Mouse (Mus musculus) intestine, embryonic 14.5 days (tissue): ENCODE results near the gene Gm47289. TPM values are rescaled to one million over a fixed set of nuclear protein-coding genes. Genes with fewer than 3 reads are reported as not detected.
A peak's percentile ranks its signal among the peaks of the same experiment; 100 is the strongest.

Experiments used
- ATAC-seq: fragments of 200-750 bp; cut with Nextera tagmentation; replicated peaks from 2 replicates; pipeline ENCODE4 v1.8.0; 2017; ENCODE audit warnings: low read depth, moderate number of reproducible peaks, moderate TSS enrichment, moderate library complexity; ENCODE audit not compliant: low FRiP score, low TSS enrichment
- DNase-seq: peaks from one replicate; pipeline ENCODE4 v3.0.0-alpha.2; 2018; ENCODE audit warnings: low spot score
- H3K27ac ChIP-seq: fragments of 300-500 bp; sonication (generic); 2 replicates; pipeline ENCODE4 v1.5.1; 2014; ENCODE audit warnings: low read depth, mild to moderate bottlenecking, control low read depth
- H3K27me3 ChIP-seq: fragments of 300-500 bp; sonication (generic); replicated peaks from 2 replicates; pipeline ENCODE4 v1.6.1; 2014; ENCODE audit warnings: low read length, control low read depth; ENCODE audit not compliant: control insufficient read depth, insufficient read depth
- H3K36me3 ChIP-seq: fragments of 300-500 bp; sonication (generic); 2 replicates; pipeline ENCODE4 v1.6.1; 2014; ENCODE audit warnings: low read length, control low read depth; ENCODE audit not compliant: control insufficient read depth, insufficient read depth
- H3K4me1 ChIP-seq: fragments of 300-500 bp; sonication (generic); replicated peaks from 2 replicates; pipeline ENCODE4 v1.6.1; 2014; ENCODE audit warnings: low read length, control low read depth, mixed read lengths; ENCODE audit not compliant: control insufficient read depth, insufficient read depth
- H3K4me2 ChIP-seq: fragments of 300-500 bp; sonication (generic); 2 replicates; pipeline ENCODE4 v1.6.1; 2014; ENCODE audit warnings: low read length
- H3K4me3 ChIP-seq: fragments of 300-500 bp; sonication (generic); 2 replicates; pipeline ENCODE4 v1.5.1; 2014; ENCODE audit warnings: low read depth, low read length, control low read depth, mixed read lengths
- H3K9ac ChIP-seq: fragments of 300-500 bp; sonication (generic); 2 replicates; pipeline ENCODE4 v1.6.1; 2014; ENCODE audit warnings: mild to moderate bottlenecking, low read length
- H3K9me3 ChIP-seq: fragments of 300-500 bp; sonication (generic); 2 replicates; pipeline ENCODE4 v1.6.1; 2016; ENCODE audit warnings: low read length, control low read depth; ENCODE audit not compliant: control insufficient read depth
- WGBS: fragments of 180-500 bp; shearing (Covaris S2); extraction: QIAGEN DNeasy Blood & Tissue Kit; methylation state at CpG from one replicate; pipeline ENCODE4 v1.1.7; 2014; 5-methylcytosine and 5-hydroxymethylcytosine counted together
- polyA plus RNA-seq: library from polyadenylated mRNA; unstranded; fragments of >200 nt; fragmentation: Nextera tagmentation; extraction: Ambion mirVana; gene quantifications from 2 replicates; pipeline ENCODE4 v1.2.1, GENCODE M21; 2014

Gm47289 gene
- polyA plus RNA-seq, 1 experiment from 2014 or later, result not detected

DNA sequence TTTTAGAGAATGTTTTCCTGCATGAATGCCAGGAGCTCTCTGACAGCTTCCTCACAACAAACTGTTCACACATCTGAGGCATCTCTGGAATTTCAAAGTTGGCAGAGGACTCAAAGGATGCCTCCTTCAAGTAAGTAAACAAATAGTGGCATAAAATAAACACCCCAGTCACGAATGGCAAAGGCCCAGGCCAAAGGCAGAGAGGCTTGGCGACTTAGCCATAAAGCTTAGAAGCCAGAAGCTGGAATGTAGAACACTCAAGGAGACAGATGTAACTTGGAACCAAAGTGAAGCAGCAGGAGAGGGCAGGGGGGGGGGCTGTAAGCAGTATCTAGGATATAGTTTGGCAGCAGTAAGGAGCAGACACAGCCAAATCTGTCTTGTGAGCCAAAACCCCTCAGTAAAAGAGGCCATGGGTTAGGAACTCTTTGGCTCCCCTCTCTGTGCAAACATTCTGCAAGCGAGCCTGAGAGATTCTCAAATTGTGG is 22.3 kb downstream of the Gm47289 start:
- Histone ChIP-seq H3K4me2 (no peak overlapping the region), H3K27ac (0 out of 2 replicates have a peak overlapping the region, but pooled peaks have one; percentile 16), H3K4me3 (no peak overlapping the region), H3K4me1 (no peaks in the 10 kb centered on the region), H3K9me3 (no peaks in the 10 kb centered on the region), H3K36me3 (no peaks in the 10 kb centered on the region), H3K9ac (no peak overlapping the region), H3K27me3 (no peaks in the 10 kb centered on the region)
- DNase-seq (no peak), ATAC-seq (no peak)
- 16% methylated on average over 3 of the region's 3 CpGs for WGBS

GRCm38 (mm10) chr9:119192202-119192990 is 33.4 kb downstream of the Gm47289 start:
- Histone ChIP-seq H3K36me3 (no peaks in the 10 kb centered on the region), H3K9ac (no peak overlapping the region), H3K27ac (no peak overlapping the region), H3K4me3 (no peak overlapping the region), H3K4me1 (no peaks in the 10 kb centered on the region), H3K27me3 (no peaks in the 10 kb centered on the region), H3K9me3 (no peaks in the 10 kb centered on the region), H3K4me2 (no peak overlapping the region)
- WGBS, result 36% methylated on average over 11 of the region's 11 CpGs
- ATAC-seq, result peak; percentile 50; the same call in 1 of the 2 replicates
- DNase-seq, result peak; percentile 77

GRCm38 (mm10) chr9:119199151-119199861 is 40.3 kb downstream of the Gm47289 start:
- ATAC-seq, result no peak
- Histone ChIP-seq H3K4me3 (no peak overlapping the region), H3K27ac (no peak overlapping the region), H3K9ac (no peak overlapping the region), H3K4me2 (no peak overlapping the region), H3K4me1 (no peaks in the 10 kb centered on the region), H3K9me3 (peaks cover 6% of the 10 kb centered on the region), H3K36me3 (no peaks in the 10 kb centered on the region), H3K27me3 (no peaks in the 10 kb centered on the region)
- no peak for DNase-seq
- WGBS, result 79% methylated on average over 10 of the region's 10 CpGs

DNA sequence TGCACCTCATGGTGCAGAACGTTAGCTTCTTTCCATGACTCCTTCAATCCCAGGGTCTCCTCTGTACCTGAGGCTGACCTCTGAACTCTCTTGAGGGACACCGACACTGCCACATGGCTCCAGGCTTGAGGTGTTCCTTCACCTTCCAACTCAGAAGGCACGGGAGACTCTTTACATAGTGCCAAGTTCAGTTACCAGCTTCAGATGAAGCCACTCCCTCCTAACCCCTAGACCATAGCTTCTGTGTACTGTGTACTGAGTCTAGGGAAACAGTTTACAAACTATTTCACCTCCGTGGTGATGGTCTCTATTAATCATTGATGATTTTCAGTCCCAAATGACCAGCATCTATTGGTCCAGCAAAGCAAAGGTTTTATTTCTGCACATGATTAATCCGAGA is 42.7 kb downstream of the Gm47289 start:
- H3K27me3 ChIP-seq, result no peaks in the 10 kb centered on the region
- DNase-seq (no peak), ATAC-seq (no peak)
- no peak overlapping the region for H3K4me3 ChIP-seq
- peaks cover 7% of the 10 kb centered on the region for H3K9me3 ChIP-seq
- no peaks in the 10 kb centered on the region for H3K4me1 ChIP-seq
- H3K36me3 ChIP-seq, result no peaks in the 10 kb centered on the region
- no peak overlapping the region for H3K4me2 ChIP-seq
- whole genome bisulfite sequencing, result 86% methylated on average over 5 of the region's 5 CpGs
- H3K27ac ChIP-seq, result no peak overlapping the region
- no peak overlapping the region for H3K9ac ChIP-seq

GRCm38 (mm10) chr9:119203617-119204016 is 44.7 kb downstream of the Gm47289 start:
- H3K36me3 ChIP-seq, result no peaks in the 10 kb centered on the region
- no peak overlapping the region for H3K27ac ChIP-seq
- no peaks in the 10 kb centered on the region for H3K27me3 ChIP-seq
- H3K4me2 ChIP-seq, result no peak overlapping the region
- H3K9me3 ChIP-seq, result peaks cover 7% of the 10 kb centered on the region
- no peak overlapping the region for H3K4me3 ChIP-seq
- no peaks in the 10 kb centered on the region for H3K4me1 ChIP-seq
- no peak overlapping the region for H3K9ac ChIP-seq
- WGBS, result 94% methylated on average over 9 of the region's 9 CpGs
- DNase-seq (no peak), ATAC-seq (no peak)

DNA sequence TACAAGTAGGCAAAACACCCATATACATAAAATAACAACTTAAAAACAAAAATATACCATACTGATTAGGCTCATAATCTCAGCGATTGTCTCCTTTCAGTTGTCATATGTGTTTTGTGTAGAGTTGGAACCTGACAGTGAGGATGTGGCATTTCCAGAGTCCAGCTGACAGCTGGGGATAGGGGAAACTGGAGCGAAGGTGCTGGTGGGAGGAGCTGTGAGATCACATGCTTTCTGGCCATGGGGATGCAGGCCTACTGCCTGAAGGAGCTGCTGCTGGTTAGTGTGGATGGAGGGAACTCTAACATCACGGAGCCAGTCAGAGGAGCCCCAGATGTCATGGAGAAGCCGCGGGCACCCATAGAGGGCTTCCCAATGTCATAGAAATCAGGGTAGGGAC is 46.8 kb downstream of the Gm47289 start:
- 83% methylated on average over 5 of the region's 5 CpGs for WGBS
- no peaks in the 10 kb centered on the region for H3K27me3 ChIP-seq

DNA sequence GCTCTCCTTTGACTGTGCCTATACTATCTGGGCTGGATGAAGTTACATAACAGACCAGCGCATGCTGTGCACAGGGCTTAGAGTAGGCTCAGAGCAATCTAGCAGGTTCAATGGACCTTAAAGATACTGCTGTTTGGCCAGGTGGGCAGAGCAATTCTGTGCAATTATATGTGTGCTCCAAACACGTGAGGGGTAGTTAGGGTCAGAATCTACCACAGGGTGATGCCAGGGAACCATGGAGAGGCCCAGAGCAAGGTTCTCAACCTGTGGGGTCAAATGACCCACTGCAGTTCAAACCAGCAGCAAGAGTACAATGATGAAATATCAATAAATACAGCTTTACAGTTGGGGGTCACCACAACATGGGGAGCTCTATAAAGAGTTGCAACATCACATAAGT is 47.7 kb downstream of the Gm47289 start:
- Histone ChIP-seq H3K9ac (no peak overlapping the region), H3K27me3 (no peaks in the 10 kb centered on the region), H3K36me3 (no peaks in the 10 kb centered on the region), H3K4me2 (no peak overlapping the region), H3K27ac (no peak overlapping the region), H3K4me1 (no peaks in the 10 kb centered on the region), H3K9me3 (peaks cover 7% of the 10 kb centered on the region), H3K4me3 (no peak overlapping the region)
- no peak for DNase-seq
- no peak for ATAC-seq
- WGBS, result 74% methylated on average over 2 of the region's 2 CpGs

More for the DNA sequence above, 46.8 kb downstream of the Gm47289 start:
- ATAC-seq (no peak), DNase-seq (no peak)
- Histone ChIP-seq H3K27ac (no peak overlapping the region), H3K36me3 (no peaks in the 10 kb centered on the region), H3K9me3 (peaks cover 7% of the 10 kb centered on the region), H3K4me3 (no peak overlapping the region), H3K4me2 (no peak overlapping the region), H3K9ac (no peak overlapping the region), H3K4me1 (no peaks in the 10 kb centered on the region)

DNA sequence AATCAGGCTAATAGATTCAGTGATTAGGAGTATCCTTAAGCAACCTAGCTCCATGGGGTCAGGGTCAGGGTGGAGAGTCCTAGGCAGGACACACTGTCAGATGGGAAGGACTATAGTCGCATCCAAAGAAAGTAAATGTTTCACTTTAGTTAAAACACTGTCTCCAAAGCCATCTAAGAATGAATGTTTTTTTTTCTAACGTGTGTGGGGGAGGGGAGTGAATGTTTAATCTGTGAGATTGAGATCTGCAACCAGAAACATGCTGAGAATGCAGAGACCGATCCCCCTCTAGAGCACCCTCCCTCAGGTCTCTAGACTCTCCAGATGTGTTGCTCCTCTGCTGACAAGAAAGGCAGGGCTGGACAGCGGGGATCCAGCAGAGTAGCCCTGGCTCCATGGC is 48.2 kb downstream of the Gm47289 start:
- no peak overlapping the region for H3K27ac ChIP-seq
- no peak overlapping the region for H3K9ac ChIP-seq
- ATAC-seq (no peak), DNase-seq (no peak)
- no peak overlapping the region for H3K4me2 ChIP-seq
- H3K4me1 ChIP-seq, result no peaks in the 10 kb centered on the region
- no peaks in the 10 kb centered on the region for H3K27me3 ChIP-seq
- 48% methylated on average over 4 of the region's 4 CpGs for WGBS
- peaks cover 7% of the 10 kb centered on the region for H3K9me3 ChIP-seq
- no peaks in the 10 kb centered on the region for H3K36me3 ChIP-seq
- no peak overlapping the region for H3K4me3 ChIP-seq
